Mouse (Mus musculus) G1E (cell line): Measurements from ENCODE around the gene Ssh1.

Experiments used
- CTCF ChIP-seq: IDR thresholded peaks from 2 replicates; pipeline ENCODE4 v1.5.1; 2012; ENCODE audit warnings: low read depth, low read length, inconsistent platforms, mixed read lengths
- GATA1 ChIP-seq: IDR thresholded peaks from 2 replicates; pipeline ENCODE4 v1.6.1; 2012; ENCODE audit warnings: borderline replicate concordance, low read length, inconsistent platforms, mixed read lengths
- POLR2AphosphoS5 ChIP-seq: IDR thresholded peaks from 2 replicates; pipeline ENCODE4 v1.6.1; 2012; ENCODE audit warnings: low read depth, low read length, inconsistent platforms; ENCODE audit not compliant: insufficient replicate concordance
- TAL1 ChIP-seq: conservative IDR thresholded peaks from 2 replicates; pipeline ENCODE4 v1.6.1; 2012; ENCODE audit warnings: low read depth, low read length, inconsistent platforms, mixed read lengths

- TF ChIP-seq CTCF (no peak), GATA1 (no peak), TAL1 (no peak), POLR2AphosphoS5 (no peak)
Observed at GRCm38 (mm10) chr5:113943328-113943727, 50.4 kb downstream of the Ssh1 start.
